Mouse (Mus musculus) ES-Bruce4 (cell line): ENCODE measurements around the gene Tmem116.
"Not testable (repeated sequence)": the region's sequence is repeated elsewhere in the genome, so short reads cannot be mapped to it uniquely, and the experiment has no call there.

Source experiments
- CTCF ChIP-seq: IDR thresholded peaks from one replicate; pipeline ENCODE4 v1.8.1; 2011; ENCODE audit warnings: low read depth, low read length
- POLR2A ChIP-seq: IDR thresholded peaks from one replicate; pipeline ENCODE4 v1.8.1; 2011; ENCODE audit warnings: low read length; ENCODE audit not compliant: insufficient read depth

GRCm38 (mm10) chr5:121501424-121501996, 49.8 kb downstream of the Tmem116 start:
- TF ChIP-seq POLR2A, CTCF: not testable (repeated sequence)
